Mouse (Mus musculus) stomach, embryonic 14.5 days (tissue): ENCODE measurements around the gene Plcd1. TPM values are rescaled to one million over a fixed set of nuclear protein-coding genes. Genes with fewer than 3 reads are reported as not detected.

Experiments
- ATAC-seq: fragments of 200-750 bp; cut with Nextera tagmentation; 2 replicates; pipeline ENCODE4 v1.8.0; 2017; ENCODE audit warnings: low read depth, moderate TSS enrichment; ENCODE audit not compliant: insufficient number of reproducible peaks, insufficient read depth, low FRiP score
- H3K27ac ChIP-seq: fragments of 300-500 bp; sonication (generic); 2 replicates; pipeline ENCODE4 v1.5.1; 2014; ENCODE audit warnings: mild to moderate bottlenecking, low read length, moderate library complexity, mixed read lengths
- H3K27me3 ChIP-seq: fragments of 300-500 bp; sonication (generic); 2 replicates; pipeline ENCODE4 v1.6.1; 2014; ENCODE audit warnings: low read length, control low read depth, mixed read lengths; ENCODE audit not compliant: control insufficient read depth, insufficient read depth
- H3K36me3 ChIP-seq: fragments of 300-500 bp; sonication (generic); 2 replicates; pipeline ENCODE4 v1.6.1; 2014; ENCODE audit warnings: mild to moderate bottlenecking, control low read depth, low read length, moderate library complexity, mixed read lengths; ENCODE audit not compliant: control insufficient read depth, insufficient read depth
- H3K4me1 ChIP-seq: fragments of 300-500 bp; sonication (generic); 2 replicates; pipeline ENCODE4 v1.6.1; 2014; ENCODE audit warnings: low read length, control low read depth, mixed read lengths; ENCODE audit not compliant: control insufficient read depth, insufficient read depth
- H3K4me2 ChIP-seq: fragments of 300-500 bp; sonication (generic); replicated peaks from 2 replicates; pipeline ENCODE4 v1.6.1; 2014; ENCODE audit warnings: low read depth, low read length, control low read depth
- H3K4me3 ChIP-seq: fragments of 300-500 bp; sonication (generic); 2 replicates; pipeline ENCODE4 v1.5.1; 2014; ENCODE audit warnings: low read depth, low read length, control low read depth
- H3K9ac ChIP-seq: fragments of 300-500 bp; sonication (generic); replicated peaks from 2 replicates; pipeline ENCODE4 v1.6.1; 2014; ENCODE audit warnings: low read depth, mild to moderate bottlenecking, control low read depth, low read length, moderate library complexity, mixed read lengths
- H3K9me3 ChIP-seq: fragments of 300-500 bp; sonication (generic); 2 replicates; pipeline ENCODE4 v1.6.1; 2016; ENCODE audit warnings: low read depth, low read length, control low read depth; ENCODE audit not compliant: control insufficient read depth
- WGBS: fragments of 180-500 bp; shearing (Covaris S2); extraction: QIAGEN DNeasy Blood & Tissue Kit; methylation state at CpG from one replicate; pipeline ENCODE4 v1.1.7; 2014; 5-methylcytosine and 5-hydroxymethylcytosine counted together
- polyA plus RNA-seq: library from polyadenylated mRNA; unstranded; fragments of >200 nt; fragmentation: Nextera tagmentation; extraction: Ambion mirVana; gene quantifications from 2 replicates; pipeline ENCODE4 v1.2.1, GENCODE M21; 2014

The Plcd1 gene
- polyA plus RNA-seq, 1 experiment from 2014 or later, result 44.3 TPM

DNA sequence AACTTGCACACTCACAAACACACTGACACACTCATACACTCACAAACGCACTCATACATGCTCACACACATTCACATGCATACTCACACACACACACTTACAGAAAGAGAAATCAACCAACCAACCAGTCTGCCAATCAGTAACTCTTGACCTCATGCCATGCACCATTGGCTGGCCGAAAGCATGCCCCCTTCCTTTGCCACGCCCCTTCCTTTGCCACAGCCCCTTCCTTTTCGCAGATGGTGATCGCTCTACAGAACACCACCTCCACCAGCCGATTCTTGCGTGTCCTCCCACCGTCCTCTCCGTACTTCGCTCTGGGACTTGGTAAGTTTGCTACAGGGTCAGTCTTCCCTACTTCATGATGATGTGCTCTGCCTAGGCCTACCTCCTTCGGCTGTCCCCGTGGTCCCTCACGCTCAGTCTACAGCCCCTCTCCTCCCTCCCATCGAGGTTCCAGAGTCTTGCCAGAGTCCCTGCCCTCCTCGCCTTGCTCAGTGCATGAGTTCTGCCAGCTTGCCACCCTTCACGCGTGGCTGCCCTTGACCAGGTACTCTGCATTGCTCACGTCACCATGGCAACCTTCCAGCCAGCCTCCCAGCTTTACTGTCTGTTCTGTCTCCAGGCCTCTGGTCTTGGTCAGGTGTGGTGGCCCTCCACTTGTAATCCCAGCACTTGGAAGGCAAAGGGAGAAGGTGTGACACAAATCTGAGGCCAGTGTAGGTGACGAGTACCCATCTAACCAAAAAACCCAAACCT, 26.3 kb upstream of the Plcd1 start:
- no peak overlapping the region for H3K9ac ChIP-seq
- H3K4me1 ChIP-seq, result no peaks in the 10 kb centered on the region
- no peak overlapping the region for H3K27ac ChIP-seq
- H3K27me3 ChIP-seq, result no peaks in the 10 kb centered on the region
- no peak overlapping the region for H3K4me3 ChIP-seq
- no peaks in the 10 kb centered on the region for H3K36me3 ChIP-seq
- WGBS, result 91% methylated on average over 19 of the region's 19 CpGs
- no peaks in the 10 kb centered on the region for H3K9me3 ChIP-seq
- ATAC-seq, result no peak
- no peak overlapping the region for H3K4me2 ChIP-seq

DNA sequence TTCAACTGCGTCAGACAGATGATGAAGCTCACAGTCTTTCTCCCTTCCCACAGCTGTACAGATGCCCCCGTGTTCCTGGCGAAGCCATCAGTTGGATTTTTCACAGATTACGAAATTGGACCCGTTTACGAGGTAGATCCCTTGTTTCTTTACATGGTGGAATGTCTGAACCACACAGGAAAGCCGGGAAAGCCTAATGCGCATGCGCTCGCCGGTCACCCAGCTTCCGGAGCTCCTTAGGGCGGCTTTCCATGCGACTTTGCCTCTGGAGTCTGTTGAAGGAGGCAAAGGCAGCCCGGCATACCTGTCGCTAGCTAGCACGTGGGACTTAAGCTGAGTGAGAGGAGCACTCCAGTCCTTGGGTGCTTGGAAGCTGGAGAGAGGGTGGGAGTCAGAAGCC, 21.6 kb upstream of the Plcd1 start:
- no peak overlapping the region for H3K27ac ChIP-seq
- H3K36me3 ChIP-seq, result no peaks in the 10 kb centered on the region
- no peak overlapping the region for H3K4me3 ChIP-seq
- H3K9ac ChIP-seq, result no peak overlapping the region
- no peaks in the 10 kb centered on the region for H3K9me3 ChIP-seq
- no peak for ATAC-seq
- H3K27me3 ChIP-seq, result no peaks in the 10 kb centered on the region
- 85% methylated on average over 17 of the region's 17 CpGs for WGBS
- no peak overlapping the region for H3K4me2 ChIP-seq
- peaks cover 8% of the 10 kb centered on the region; the same call in 1 of the 2 replicates for H3K4me1 ChIP-seq

DNA sequence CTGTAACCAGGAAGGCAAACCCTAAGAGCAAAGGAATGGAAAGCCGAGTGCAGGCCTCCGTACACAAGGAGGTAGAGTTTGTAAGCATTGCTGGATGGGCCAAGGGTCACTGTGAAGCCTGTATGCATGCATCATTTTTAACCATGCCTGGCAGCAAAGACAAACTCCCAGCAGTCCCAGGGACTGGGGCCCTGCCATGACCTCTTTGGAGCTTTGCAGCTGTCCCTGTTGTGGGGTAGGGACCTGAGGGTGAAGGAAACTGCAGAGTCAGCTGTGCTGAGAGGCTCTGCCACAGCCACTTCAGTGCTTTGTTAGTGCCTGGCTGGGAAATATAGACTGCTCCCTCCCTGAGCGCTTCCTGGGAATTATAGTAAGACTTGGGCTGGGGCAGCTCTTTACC, 17.3 kb upstream of the Plcd1 start:
- Histone ChIP-seq H3K9ac (no peak overlapping the region), H3K36me3 (no peaks in the 10 kb centered on the region), H3K4me2 (no peak overlapping the region), H3K27ac (no peak overlapping the region; the same call in 1 of the 2 replicates), H3K9me3 (no peaks in the 10 kb centered on the region), H3K27me3 (no peaks in the 10 kb centered on the region), H3K4me1 (peaks cover 13% of the 10 kb centered on the region; the same call in 1 of the 2 replicates), H3K4me3 (no peak overlapping the region)
- 0 out of 2 replicates have a peak, but pooled peaks have one; percentile 14 for ATAC-seq
- WGBS, result 35% methylated on average over 3 of the region's 3 CpGs

DNA sequence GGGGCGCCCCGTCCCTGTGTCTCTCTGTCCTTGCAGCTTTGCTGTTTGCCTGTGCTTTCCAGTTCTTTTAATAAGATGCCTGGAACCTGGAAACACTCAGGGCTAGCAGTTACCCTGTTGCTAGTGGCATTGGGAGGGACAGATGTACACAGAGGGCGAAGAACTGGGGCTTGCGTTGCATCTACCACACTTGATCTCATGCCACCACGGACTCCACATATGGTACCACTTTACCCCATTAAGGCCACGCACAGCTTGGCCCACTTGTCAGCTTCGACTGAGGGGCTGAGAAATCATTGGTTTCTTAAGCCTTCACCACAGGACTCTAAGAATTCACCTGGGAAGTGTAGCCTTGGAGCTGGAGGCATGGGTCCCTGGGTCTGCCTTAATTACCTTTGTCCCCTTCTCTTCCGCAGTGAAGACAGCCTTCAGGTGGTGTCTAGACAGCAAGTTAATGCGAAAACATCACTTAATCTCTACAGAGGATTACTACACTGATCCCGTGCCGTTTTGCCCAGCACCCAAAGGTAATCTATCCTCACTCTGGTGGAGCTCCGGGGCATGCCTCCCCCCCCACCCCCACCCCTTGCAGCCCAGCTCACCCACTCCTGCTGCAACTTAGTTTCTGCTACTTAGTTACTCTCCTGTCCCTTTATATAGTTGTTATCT, 16.5 kb upstream of the Plcd1 start:
- 55% methylated on average over 12 of the region's 12 CpGs for WGBS

DNA sequence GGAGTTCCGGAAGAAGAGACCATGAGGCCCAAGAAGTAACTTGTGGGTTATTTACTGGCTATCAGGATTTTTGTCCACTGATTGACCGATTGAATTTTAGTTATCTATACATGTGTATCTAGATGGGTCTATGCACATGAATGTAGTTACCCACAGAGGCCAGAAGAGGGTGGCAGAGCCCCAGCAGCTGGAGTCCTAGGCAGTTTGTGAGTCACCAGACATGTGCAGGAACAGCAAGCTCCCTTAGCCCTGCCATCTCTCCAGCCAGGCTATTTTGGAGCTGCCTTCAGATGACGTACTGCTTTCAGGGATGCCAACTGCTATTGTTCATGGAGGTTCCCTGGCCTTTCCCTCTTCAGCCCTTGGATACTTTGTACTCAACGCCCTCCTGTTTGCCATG, 14.3 kb upstream of the Plcd1 start:
- Histone ChIP-seq H3K9ac (no peak overlapping the region), H3K27me3 (no peaks in the 10 kb centered on the region), H3K36me3 (no peaks in the 10 kb centered on the region), H3K9me3 (no peaks in the 10 kb centered on the region), H3K4me1 (peaks cover 13% of the 10 kb centered on the region; the same call in 1 of the 2 replicates), H3K4me3 (no peak overlapping the region), H3K27ac (no peak overlapping the region), H3K4me2 (no peak overlapping the region)
- WGBS, result 86% methylated on average over 4 of the region's 4 CpGs
- ATAC-seq, result no peak

More for the DNA sequence above, 16.5 kb upstream of the Plcd1 start:
- Histone ChIP-seq H3K36me3 (no peaks in the 10 kb centered on the region), H3K4me1 (peaks cover 13% of the 10 kb centered on the region; the same call in 1 of the 2 replicates), H3K9me3 (no peaks in the 10 kb centered on the region), H3K9ac (no peak overlapping the region), H3K4me3 (no peak overlapping the region), H3K4me2 (no peak overlapping the region), H3K27ac (no peak overlapping the region), H3K27me3 (no peaks in the 10 kb centered on the region)
- ATAC-seq, result no peak

DNA sequence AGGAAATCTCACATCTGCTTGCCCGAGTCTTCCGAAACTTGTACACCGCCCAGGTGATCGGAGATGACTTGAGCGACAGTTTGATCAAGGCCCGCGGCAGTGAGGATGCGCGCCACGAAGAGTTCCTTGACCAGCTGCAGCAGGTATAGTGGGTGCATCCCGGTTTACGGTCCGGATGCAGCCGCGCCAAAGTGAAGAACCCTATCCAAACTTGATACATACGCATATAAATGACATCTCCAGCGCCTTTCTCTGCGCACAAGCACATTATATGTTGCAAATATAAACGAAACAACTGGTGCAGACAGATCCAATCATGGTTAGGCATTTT, 9.4 kb upstream of the Plcd1 start:
- H3K4me2 ChIP-seq, result peak overlapping the region; percentile 87
- 2% methylated on average over 19 of the region's 19 CpGs for WGBS
- H3K9ac ChIP-seq, result peak overlapping the region; percentile 10; the same call in 1 of the 2 replicates
- H3K36me3 ChIP-seq, result no peaks in the 10 kb centered on the region
- H3K9me3 ChIP-seq, result no peaks in the 10 kb centered on the region
- 0 out of 2 replicates have a peak, but pooled peaks cover 4% of the 10 kb centered on the region for H3K4me1 ChIP-seq
- H3K4me3 ChIP-seq, result peak overlapping the region; percentile 61
- H3K27me3 ChIP-seq, result no peaks in the 10 kb centered on the region
- H3K27ac ChIP-seq, result no peak overlapping the region
- ATAC-seq, result no peak

DNA sequence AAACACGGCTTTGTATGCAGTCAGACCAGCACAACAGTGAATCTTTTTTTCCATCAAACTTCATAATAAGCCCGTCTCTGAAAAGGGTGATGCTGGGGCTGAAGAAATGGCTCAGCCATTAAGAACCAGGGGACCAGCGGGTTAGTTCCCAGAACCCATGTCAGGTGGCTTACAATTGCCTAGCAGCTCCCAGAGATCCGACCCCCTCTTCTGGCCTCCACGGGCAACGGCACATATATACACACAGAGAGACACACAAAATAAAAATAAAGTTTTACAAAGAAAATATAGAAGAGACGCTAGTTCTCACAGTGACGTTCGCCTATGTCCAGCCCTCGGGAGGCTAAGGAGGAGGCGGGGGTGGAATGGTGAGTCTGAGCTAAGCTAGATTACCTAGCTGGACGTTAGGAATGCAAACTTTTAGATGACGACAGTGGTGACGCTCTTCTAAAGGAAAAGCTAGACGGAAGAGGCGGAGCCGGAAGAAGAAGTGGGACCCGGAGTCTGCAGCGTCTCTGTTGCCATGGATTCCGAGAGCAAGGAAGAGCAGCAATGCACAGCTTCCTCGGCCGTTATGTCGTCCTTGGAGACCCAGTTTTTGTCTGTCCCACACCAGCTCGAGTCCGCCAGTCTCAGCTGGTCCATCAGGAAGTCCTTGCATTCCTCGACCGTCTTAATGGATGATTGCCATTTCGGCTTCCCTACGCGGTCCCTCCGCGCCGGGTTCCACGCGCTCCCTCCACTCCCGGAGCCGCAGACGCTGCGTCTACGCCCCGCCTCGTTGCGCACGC, 8.9 kb upstream of the Plcd1 start, which contains the start of gene Dlec1:
Gene Dlec1, plus strand, starts transcription at position 487 of the 791 bp plus-strand sequence.
- WGBS, result 2% methylated on average over 44 of the region's 44 CpGs
- H3K9me3 ChIP-seq, result no peaks in the 10 kb centered on the region
- H3K9ac ChIP-seq, result peak within 1 kb of the TSS; percentile 10; the same call in 1 of the 2 replicates
- 0 out of 2 replicates have a peak, but pooled peaks cover 4% of the 10 kb centered on the region for H3K4me1 ChIP-seq
- peak within 1 kb of the TSS; percentile 61 for H3K4me3 ChIP-seq
- H3K27me3 ChIP-seq, result no peaks in the 10 kb centered on the region
- no peak within 1 kb of the TSS for H3K27ac ChIP-seq
- peak; percentile 86 for ATAC-seq
- H3K36me3 ChIP-seq, result no peaks in the 10 kb centered on the region
- H3K4me2 ChIP-seq, result peak within 1 kb of the TSS; percentile 87

DNA sequence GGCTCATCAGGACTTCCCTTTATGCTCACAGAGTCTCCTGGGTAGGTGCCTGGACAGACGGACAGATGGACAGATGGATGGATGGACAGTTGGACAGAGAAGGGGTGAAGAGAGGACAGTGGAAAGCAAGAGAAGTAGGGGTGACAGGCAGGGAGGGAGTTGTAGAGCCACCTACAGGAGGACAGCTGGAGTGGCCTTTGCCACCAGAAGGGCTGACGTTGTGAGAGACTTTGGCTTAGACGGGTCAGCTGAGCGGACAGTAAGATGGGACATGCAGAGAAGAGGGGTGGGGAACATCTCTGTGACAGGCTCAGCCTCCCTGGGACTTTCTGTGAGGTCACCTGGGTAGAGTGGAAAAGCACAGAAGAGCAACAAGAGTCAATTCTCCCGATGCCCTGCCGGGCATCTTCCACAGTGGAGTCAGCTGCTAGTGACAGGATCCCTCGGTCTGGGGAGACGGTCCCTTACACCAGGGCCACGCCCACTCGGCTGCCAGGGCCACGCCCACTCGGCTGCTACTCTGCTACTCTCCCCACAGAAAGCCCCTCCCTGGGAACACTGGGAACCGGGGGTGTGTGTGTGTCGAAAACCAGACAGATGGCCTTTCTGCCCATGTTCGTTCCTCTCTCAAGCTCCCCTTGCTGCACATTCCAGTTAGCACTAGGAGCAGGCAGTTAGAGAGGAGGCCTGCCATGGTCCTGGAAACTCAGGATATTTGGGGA, 7.0 kb upstream of the Plcd1 start:
- Histone ChIP-seq H3K9me3 (no peaks in the 10 kb centered on the region), H3K27me3 (no peaks in the 10 kb centered on the region), H3K4me2 (no peak overlapping the region), H3K36me3 (no peaks in the 10 kb centered on the region), H3K27ac (no peak overlapping the region), H3K4me1 (0 out of 2 replicates have a peak, but pooled peaks cover 4% of the 10 kb centered on the region), H3K4me3 (no peak overlapping the region), H3K9ac (no peak overlapping the region)
- WGBS, result 17% methylated on average over 15 of the region's 15 CpGs
- ATAC-seq, result no peak
